ENCODE assay signal across 16 mouse cellular contexts in the genomic region with DNA sequence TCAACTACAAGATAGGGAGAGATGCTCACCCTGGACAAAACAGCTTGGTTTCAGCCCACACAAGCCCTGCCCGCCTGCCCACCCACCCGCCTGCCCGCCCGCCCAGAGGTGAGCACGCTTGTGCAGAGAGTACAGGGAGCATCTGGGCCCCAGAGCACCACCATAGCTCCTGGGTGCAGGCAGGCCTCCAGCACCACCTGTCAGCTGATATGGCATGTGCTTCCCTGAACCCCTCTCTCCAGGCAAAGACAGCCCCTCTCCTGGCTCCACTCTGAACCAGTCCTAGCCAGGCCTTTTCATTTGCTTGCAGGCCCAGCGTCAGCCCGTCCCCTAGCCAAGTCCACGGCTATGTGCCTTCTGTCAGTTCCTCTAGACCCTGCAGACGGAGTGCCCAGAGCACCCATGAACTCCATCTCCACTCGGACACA. TPM values are rescaled to one million over a fixed set of nuclear protein-coding genes. Genes with fewer than 3 reads are reported as not detected.
DNase-seq lines count a peak whose midpoint lies in the region; ATAC-seq lines count a peak whose summit lies in the region.
"Had no signal": no experiment of that assay in that cellular context is flagged by ENCODE, and none has a peak within 500 bp of the region (broad histone marks: within the 10 kb centered on the region; RNA-seq: fewer than 3 reads in every experiment).

No protein-coding gene starts in this region.

- H3K9ac ChIP-seq in heart, embryonic 15.5 days: no peak overlapping the region
- no peak overlapping the region for H3K9ac ChIP-seq in midbrain, embryonic 16.5 days (ENCODE audit: low read depth, low read length)
- H3K9ac ChIP-seq: neural tube, embryonic 15.5 days had no signal

- H3K27me3 ChIP-seq in heart, embryonic 15.5 days: no peaks in the 10 kb centered on the region
- no peaks in the 10 kb centered on the region for H3K27me3 ChIP-seq in midbrain, embryonic 16.5 days (ENCODE audit: control insufficient read depth, insufficient read depth, low read depth, low read length)
- H3K27me3 ChIP-seq: neural tube, embryonic 15.5 days had no signal

- ATAC-seq in heart, embryonic 15.5 days (replicated peaks; ENCODE audit: insufficient number of reproducible peaks, insufficient read depth, low FRiP score, low read depth): 0 out of 2 replicates have a peak, but pooled peaks have one; percentile 27
- ATAC-seq in midbrain, embryonic 16.5 days: no peak
- ATAC-seq: inflammation-experienced regulatory T-cells, adult 6 months had no signal

- no peak overlapping the region for H3K4me3 ChIP-seq in heart, embryonic 15.5 days
- no peak overlapping the region for H3K4me3 ChIP-seq in midbrain, embryonic 16.5 days (ENCODE audit: low read depth, low read length)
- H3K4me3 ChIP-seq: midbrain, embryonic 10.5 days; neural tube, embryonic 15.5 days had no signal

- peaks cover 26% of the 10 kb centered on the region for H3K4me1 ChIP-seq in heart, embryonic 15.5 days (replicated peaks)
- H3K4me1 ChIP-seq in midbrain, embryonic 16.5 days (ENCODE audit: control insufficient read depth, insufficient read depth, low read length): peaks cover 20% of the 10 kb centered on the region

- H3K27ac ChIP-seq in heart, embryonic 15.5 days: no peak overlapping the region
- no peak overlapping the region for H3K27ac ChIP-seq in midbrain, embryonic 16.5 days (ENCODE audit: low read length)
- H3K27ac ChIP-seq: midbrain, embryonic 10.5 days; neural tube, embryonic 15.5 days had no signal

- H3K4me2 ChIP-seq in heart, embryonic 15.5 days: no peak overlapping the region
- H3K4me2 ChIP-seq in midbrain, embryonic 16.5 days (ENCODE audit: low read length): no peak overlapping the region
- H3K4me2 ChIP-seq: heart, embryonic 11.5 days; neural tube, embryonic 15.5 days had no signal

- intact Hi-C loops in heart, postnatal 25 days (cut with DNase I): no loop called here

- WGBS in heart, embryonic 15.5 days: 91% methylated on average over 10 of the region's 10 CpGs
- WGBS in midbrain, embryonic 16.5 days: 89% methylated on average over 9 of the region's 10 CpGs

- H3K9me3 ChIP-seq in heart, embryonic 15.5 days (replicated peaks): no peaks in the 10 kb centered on the region
- H3K9me3 ChIP-seq in midbrain, embryonic 16.5 days (replicated peaks; ENCODE audit: control insufficient read depth, low read length, poor library complexity, severe bottlenecking): no peaks in the 10 kb centered on the region
- H3K9me3 ChIP-seq: midbrain, embryonic 10.5 days; neural tube, embryonic 15.5 days had no signal

- H3K36me3 ChIP-seq in heart, embryonic 15.5 days: peaks cover 13% of the 10 kb centered on the region; the same call in 1 of the 2 replicates
- peaks cover 4% of the 10 kb centered on the region; the same call in 1 of the 2 replicates for H3K36me3 ChIP-seq in midbrain, embryonic 16.5 days (ENCODE audit: control insufficient read depth, insufficient read depth, low read length)

- no peak for DNase-seq in heart, postnatal 25 days (ENCODE audit: low spot score)
- DNase-seq in right cerebral cortex, adult 18-20 months: peak; percentile 48
- DNase-seq in right cerebral cortex, postnatal 36 days (ENCODE audit: low spot score in 2 of 2): no peak
- peak; percentile 90 to 94 for DNase-seq in cerebellum, postnatal 10 days
- peak; percentile 25 for DNase-seq in right cerebral cortex, postnatal 4 days
- DNase-seq in natural killer cell, adult 2 months (ENCODE audit: low spot score in 2 of 2): no peak
- DNase-seq: adrenal gland, postnatal 14 days; gastrocnemius, postnatal 36 days; kidney, adult 9 months; retina, postnatal 1 day had no signal

RNA-seq across cellular contexts. Expression of a gene that starts 36.8 kb away (rescaled TPM):
- polyA plus RNA-seq in heart, embryonic 15.5 days (2015; fragmentation: Nextera tagmentation; extraction: Ambion mirVana): 11.0 and 15.7 TPM in 2 replicates
- total RNA-seq in heart, postnatal 25 days (2021): 1 to 10 TPM; 1.6 to 2.0 TPM
- 3.1 and 4.9 TPM in 2 replicates for polyA plus RNA-seq in midbrain, embryonic 16.5 days (2015; fragmentation: Nextera tagmentation; extraction: Ambion mirVana)

Comparison
In these comparisons a context has a peak if more than half of its experiments do, and no peak if none do; other contexts are left out.
1. DNase-seq: peak in right cerebral cortex, adult 18-20 months (single experiment), cerebellum, postnatal 10 days (2 of 2) and right cerebral cortex, postnatal 4 days (single experiment); none in heart, postnatal 25 days (single experiment), right cerebral cortex, postnatal 36 days (0 of 2) and natural killer cell, adult 2 months (0 of 2).